Mouse (Mus musculus) hindbrain, embryonic 16.5 days (tissue): ENCODE data around the gene Pofut1. TPM values are rescaled to one million over a fixed set of nuclear protein-coding genes. Genes with fewer than 3 reads are reported as not detected.

Experiments
- ATAC-seq: fragments of 200-750 bp; cut with Nextera tagmentation; 2 replicates; pipeline ENCODE4 v1.8.0; 2017; ENCODE audit warnings: moderate TSS enrichment, moderate library complexity
- H3K27ac ChIP-seq: fragments of 300-500 bp; sonication (generic); 2 replicates; pipeline ENCODE4 v1.5.1; 2014; ENCODE audit warnings: low read depth, mild to moderate bottlenecking, control low read depth, low read length, moderate library complexity
- H3K27me3 ChIP-seq: fragments of 300-500 bp; sonication (generic); replicated peaks from 2 replicates; pipeline ENCODE4 v1.6.1; 2014; ENCODE audit warnings: low read length; ENCODE audit not compliant: control insufficient read depth, insufficient read depth
- H3K36me3 ChIP-seq: fragments of 300-500 bp; sonication (generic); 2 replicates; pipeline ENCODE4 v1.6.1; 2014; ENCODE audit warnings: mild to moderate bottlenecking, low read length, moderate library complexity, mixed read lengths; ENCODE audit not compliant: control insufficient read depth, insufficient read depth
- H3K4me1 ChIP-seq: fragments of 300-500 bp; sonication (generic); 2 replicates; pipeline ENCODE4 v1.6.1; 2014; ENCODE audit warnings: low read depth, low read length; ENCODE audit not compliant: control insufficient read depth, insufficient read depth
- H3K4me2 ChIP-seq: fragments of 300-500 bp; sonication (generic); 2 replicates; pipeline ENCODE4 v1.6.1; 2014; ENCODE audit warnings: mild to moderate bottlenecking, low read length, control low read depth, moderate library complexity
- H3K4me3 ChIP-seq: fragments of 300-500 bp; sonication (generic); 2 replicates; pipeline ENCODE4 v1.5.1; 2014; ENCODE audit warnings: mild to moderate bottlenecking, low read length, control low read depth, moderate library complexity
- H3K9ac ChIP-seq: fragments of 300-500 bp; sonication (generic); 2 replicates; pipeline ENCODE4 v1.6.1; 2014; ENCODE audit warnings: low read depth, mild to moderate bottlenecking, control low read depth, low read length, moderate library complexity
- H3K9me3 ChIP-seq: fragments of 300-500 bp; sonication (generic); 2 replicates; pipeline ENCODE4 v1.6.1; 2014; ENCODE audit warnings: mild to moderate bottlenecking, low read length, moderate library complexity; ENCODE audit not compliant: control insufficient read depth
- WGBS: fragments of 180-500 bp; shearing (Covaris S2); extraction: QIAGEN DNeasy Blood & Tissue Kit; methylation state at CpG from one replicate; pipeline ENCODE4 v1.1.7; 2014; 5-methylcytosine and 5-hydroxymethylcytosine counted together
- polyA plus RNA-seq: library from polyadenylated mRNA; unstranded; fragments of >200 nt; fragmentation: Nextera tagmentation; extraction: Ambion mirVana; gene quantifications from 2 replicates; pipeline ENCODE4 v1.2.1, GENCODE M21; 2015

Gene Pofut1
- polyA plus RNA-seq, 1 experiment from 2014 or later: 4.4 TPM

DNA sequence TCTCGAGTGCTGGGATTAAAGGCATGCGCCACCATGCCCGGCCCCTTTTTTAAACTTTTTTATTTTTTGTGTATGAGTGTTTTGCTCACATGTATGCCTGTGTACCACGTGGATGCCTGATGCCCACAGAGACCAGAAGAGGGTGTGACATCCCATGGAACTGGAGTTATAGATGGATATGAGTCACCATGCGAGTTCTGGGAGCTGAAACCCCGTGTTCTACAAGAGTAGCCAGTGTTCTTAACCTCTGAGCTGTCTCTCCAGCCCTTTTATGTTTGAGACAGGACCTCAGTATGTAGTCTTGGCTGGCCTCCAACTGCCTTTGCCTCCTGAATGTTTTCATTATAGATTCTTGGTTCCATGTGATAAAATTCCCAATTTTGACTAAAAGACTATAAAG lies 68.9 kb downstream of the Pofut1 start:
- Histone ChIP-seq H3K36me3 (no peaks in the 10 kb centered on the region), H3K27ac (no peak overlapping the region), H3K27me3 (no peaks in the 10 kb centered on the region), H3K9ac (no peak overlapping the region), H3K4me1 (no peaks in the 10 kb centered on the region; the same call in 1 of the 2 replicates), H3K4me3 (no peak overlapping the region), H3K9me3 (no peaks in the 10 kb centered on the region), H3K4me2 (no peak overlapping the region)
- ATAC-seq: no peak
- WGBS: 71% methylated on average over 6 of the region's 6 CpGs

GRCm38 (mm10) chr2:153312884-153313283 lies 71.6 kb downstream of the Pofut1 start:
- Histone ChIP-seq H3K4me1 (no peaks in the 10 kb centered on the region), H3K9ac (no peak overlapping the region), H3K9me3 (no peaks in the 10 kb centered on the region), H3K4me3 (no peak overlapping the region), H3K27me3 (no peaks in the 10 kb centered on the region), H3K36me3 (peaks cover 14% of the 10 kb centered on the region), H3K4me2 (no peak overlapping the region), H3K27ac (no peak overlapping the region)
- ATAC-seq: no peak
- 91% methylated on average over 9 of the region's 9 CpGs for WGBS

- 87% methylated on average over 4 of the region's 4 CpGs for WGBS
- H3K9ac ChIP-seq: no peak overlapping the region
- H3K36me3 ChIP-seq: peaks cover 35% of the 10 kb centered on the region
- no peak for ATAC-seq
- no peaks in the 10 kb centered on the region for H3K9me3 ChIP-seq
- no peaks in the 10 kb centered on the region for H3K27me3 ChIP-seq
- no peak overlapping the region for H3K27ac ChIP-seq
- no peaks in the 10 kb centered on the region for H3K4me1 ChIP-seq
- H3K4me3 ChIP-seq: no peak overlapping the region
- no peak overlapping the region for H3K4me2 ChIP-seq
These were observed 77.1 kb downstream of the Pofut1 start for GRCm38 (mm10) chr2:153318408-153318807.

DNA sequence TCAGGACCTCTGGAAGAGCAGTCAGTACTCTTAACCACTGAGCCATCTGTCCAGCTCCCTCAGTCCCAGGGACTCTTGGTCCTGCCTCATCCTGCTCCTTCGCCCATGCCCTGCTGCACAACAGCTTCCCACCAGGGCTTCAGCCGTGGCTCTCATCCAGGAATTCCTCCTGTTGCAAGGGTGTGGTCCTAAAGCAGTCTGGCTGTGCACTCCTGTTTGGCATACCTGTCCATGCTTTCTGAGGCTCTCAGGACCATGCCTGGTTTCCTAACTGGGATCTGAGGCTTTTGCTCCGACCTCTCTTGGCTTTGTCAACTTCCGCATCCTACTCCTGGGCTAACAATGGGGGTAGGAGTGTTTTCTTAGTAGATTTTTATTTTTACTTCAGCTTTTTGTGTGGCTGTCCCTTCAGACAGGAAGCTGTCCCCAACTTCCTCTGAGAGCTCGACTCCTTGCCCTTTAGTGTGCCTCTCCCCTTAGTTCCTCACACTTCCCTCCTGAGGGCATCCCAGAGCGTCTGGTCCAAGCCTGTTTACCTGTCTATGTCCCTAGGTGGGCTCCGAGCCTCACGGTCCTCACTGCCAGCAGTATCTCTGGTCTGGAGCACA lies 77.8 kb downstream of the Pofut1 start:
- Histone ChIP-seq H3K9ac (no peak overlapping the region), H3K4me3 (no peak overlapping the region), H3K4me2 (no peak overlapping the region), H3K4me1 (no peaks in the 10 kb centered on the region), H3K27ac (no peak overlapping the region), H3K27me3 (no peaks in the 10 kb centered on the region), H3K9me3 (no peaks in the 10 kb centered on the region), H3K36me3 (peaks cover 39% of the 10 kb centered on the region)
- no peak for ATAC-seq
- WGBS: 82% methylated on average over 8 of the region's 8 CpGs

Other genes with a start within 250 kb of the Pofut1 start
- 247 and 274 TPM in 2 replicates for gene Pdrg1, start 226.1 kb upstream of the Pofut1 start, polyA plus RNA-seq
- gene Xkr7, start 209.7 kb upstream of the Pofut1 start, polyA plus RNA-seq: 1.8 and 2.0 TPM in 2 replicates
- 0.58 and 1.4 TPM in 2 replicates for gene Ccm2l, start 175.6 kb upstream of the Pofut1 start, polyA plus RNA-seq
- 4.3 and 5.3 TPM in 2 replicates for gene Hck, start 133.1 kb upstream of the Pofut1 start, polyA plus RNA-seq
- 79.8 and 86.7 TPM in 2 replicates for gene Tm9sf4, start 80.2 kb upstream of the Pofut1 start, polyA plus RNA-seq
- 51.8 and 53.8 TPM in 2 replicates for gene Tspyl3, start 16.1 kb upstream of the Pofut1 start, polyA plus RNA-seq
- 4.2 and 5.9 TPM in 2 replicates for gene Plagl2, start 107 bp upstream of the Pofut1 start, polyA plus RNA-seq
- 23.9 and 25.5 TPM in 2 replicates for gene Kif3b, start 49.9 kb downstream of the Pofut1 start, polyA plus RNA-seq
- 7.8 and 9.0 TPM in 2 replicates for gene Asxl1, start 104.3 kb downstream of the Pofut1 start, polyA plus RNA-seq